Mouse (Mus musculus) testis, postnatal 10 days (tissue): ENCODE results near the gene Cep57l1.

Experiments
- DNase-seq: peaks from one replicate; pipeline ENCODE4 v3.0.0; 2021; ENCODE audit warnings: low spot score

The Cep57l1 gene

DNA sequence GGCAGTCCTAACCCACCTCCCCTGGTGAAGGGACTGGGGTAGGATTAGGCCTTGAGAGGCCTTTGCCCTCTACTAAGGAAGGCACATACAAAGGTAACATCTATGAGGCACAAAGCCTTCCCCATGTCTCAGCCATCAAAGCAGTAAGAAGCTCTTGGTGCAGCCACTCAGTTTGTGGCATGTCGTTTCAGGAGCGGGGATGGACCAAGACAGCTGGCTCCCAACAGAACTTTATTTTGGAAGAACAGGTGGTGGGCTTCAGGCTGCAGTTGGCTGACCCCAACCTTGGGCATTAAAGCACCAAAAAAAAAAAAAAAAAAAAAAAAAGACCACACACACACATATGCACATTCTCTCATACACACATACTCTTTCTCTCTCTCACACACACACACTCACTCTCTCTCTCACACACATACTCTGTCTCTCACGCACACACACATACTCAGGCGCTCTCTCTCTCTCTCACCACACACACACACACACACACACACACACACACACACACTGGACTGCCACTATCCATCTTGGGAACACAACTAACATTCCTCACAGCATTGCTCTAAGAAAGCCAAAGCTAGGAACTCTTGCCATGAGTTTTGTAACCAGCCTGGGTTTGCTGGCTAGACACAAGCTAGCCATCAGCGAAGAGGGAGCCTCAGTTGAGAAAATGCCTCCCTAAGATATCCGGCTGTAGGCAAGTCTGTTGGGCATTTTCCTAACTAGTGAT lies 133.7 kb downstream of the Cep57l1 start:
- DNase-seq: no peak

DNA sequence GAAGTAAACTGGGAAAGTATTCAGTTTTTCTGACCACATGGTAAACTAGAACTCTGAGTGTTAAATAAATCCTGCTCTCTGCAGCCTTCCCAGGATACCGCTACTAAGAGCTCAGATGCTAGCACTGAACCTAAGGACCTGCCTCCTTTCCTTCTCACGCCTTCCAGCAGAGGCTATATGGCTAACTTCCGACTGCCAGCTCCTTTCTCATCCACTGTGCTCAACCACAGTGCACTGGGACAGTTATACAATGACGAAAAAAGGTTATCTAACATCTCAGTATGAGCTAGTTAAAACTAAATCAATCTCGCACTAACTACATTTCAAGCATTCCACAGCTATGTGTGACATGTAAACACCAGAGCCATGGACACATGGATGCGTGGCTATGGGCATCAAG lies 134.4 kb downstream of the Cep57l1 start:
- no peak for DNase-seq

DNA sequence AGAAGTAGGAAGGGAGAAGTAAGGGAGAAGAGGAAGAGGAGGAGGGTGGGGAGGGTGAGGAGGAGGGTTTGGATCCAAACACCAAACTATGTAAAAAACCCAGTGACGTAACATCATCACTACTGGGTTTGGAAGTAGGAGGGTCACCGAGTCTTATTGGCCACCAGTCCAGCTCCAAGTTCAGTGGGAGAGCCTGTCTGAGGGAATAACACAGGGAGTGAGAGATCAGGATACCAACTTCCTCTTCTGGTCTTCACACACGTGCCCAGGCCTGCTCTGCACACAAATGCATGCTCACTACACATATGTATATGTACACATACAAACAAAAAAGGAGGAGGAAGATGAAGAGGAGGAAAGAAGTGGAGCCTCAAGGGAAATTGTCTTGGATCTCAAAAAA lies 135.3 kb downstream of the Cep57l1 start:
- no peak for DNase-seq

DNA sequence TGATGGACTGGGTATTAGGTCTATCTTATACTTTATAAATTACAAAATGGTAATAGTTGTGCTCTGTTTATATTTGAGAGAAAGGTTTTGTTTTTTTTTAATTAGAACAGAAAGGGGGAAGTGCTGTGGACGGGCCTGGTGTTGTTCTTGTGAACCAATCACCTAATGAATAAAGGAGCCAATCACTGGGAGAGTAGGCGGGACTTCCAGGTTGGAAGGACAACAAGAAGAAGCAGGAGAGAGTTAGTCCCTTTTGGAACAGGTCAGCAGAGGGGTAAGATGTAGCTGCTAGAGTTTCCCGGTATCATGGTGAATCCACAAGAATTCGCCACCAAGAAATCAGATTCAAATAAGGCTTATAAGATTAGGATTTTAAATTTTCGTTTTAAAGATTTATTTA lies 139.5 kb downstream of the Cep57l1 start:
- no peak for DNase-seq
